Mouse (Mus musculus) C2C12 (cell line): Measurements from ENCODE around the gene Adcy7.

ENCODE experiments used
- CTCF ChIP-seq: IDR thresholded peaks from one replicate; pipeline ENCODE4 v1.5.1; 2011; ENCODE audit not compliant: control insufficient read depth, insufficient read depth, insufficient read length
- USF1 ChIP-seq: IDR thresholded peaks from one replicate; pipeline ENCODE4 v1.6.1; 2011; ENCODE audit warnings: low read depth, mild to moderate bottlenecking, control low read depth, moderate library complexity

DNA sequence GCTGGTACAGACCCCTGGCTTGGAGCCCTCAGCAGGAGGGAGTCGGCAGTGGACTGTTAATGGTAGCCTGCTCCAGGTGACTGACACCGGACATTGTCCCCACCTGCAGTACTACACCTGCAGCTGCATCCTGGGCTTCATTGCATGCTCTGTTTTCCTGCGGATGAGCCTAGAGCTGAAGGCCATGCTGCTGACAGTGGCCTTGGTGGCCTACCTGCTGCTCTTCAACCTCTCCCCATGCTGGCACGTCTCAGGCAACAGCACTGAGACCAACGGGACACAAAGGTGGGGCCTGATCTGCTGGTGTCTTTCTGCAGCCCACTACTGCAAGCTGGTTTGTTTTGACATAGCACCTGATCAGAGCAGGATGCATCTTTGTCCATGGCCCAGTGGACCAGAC is 51.3 kb downstream of the Adcy7 start:
- TF ChIP-seq CTCF (no peak), USF1 (no peak)
